Mouse (Mus musculus): Measurements from ENCODE around the gene Dner. TPM values are rescaled to one million over a fixed set of nuclear protein-coding genes. Genes with fewer than 3 reads are reported as not detected.

Dner gene
- total RNA-seq (2021) (under 1 TPM; 0.05 to 0.43 TPM), polyA plus RNA-seq (2012; rRNA removed) (0.23 and 0.70 TPM in 2 replicates)
- long read RNA-seq = 0 reads

GRCm38 (mm10) chr1:84695517-84696411, at the start of gene Dner:
Gene Dner, minus strand, starts transcription at chr1:84696221.
- Histone ChIP-seq H3K4me1 (ENCODE audit: control insufficient read depth, insufficient read depth, low read length) (no peaks in the 10 kb centered on the region), H3K79me2 (replicated peaks; ENCODE audit: control insufficient read depth, insufficient read depth, low read length) (no peaks in the 10 kb centered on the region), H3K27me3 (ENCODE audit: control insufficient read depth, insufficient read depth, low read length) (peaks cover 7% of the 10 kb centered on the region), H3K4me3 (no peak within 1 kb of the TSS), H3K27ac (no peak within 1 kb of the TSS), H3K9ac (ENCODE audit: low read depth, low read length) (no peak within 1 kb of the TSS), H3K36me3 (ENCODE audit: control insufficient read depth, insufficient read depth, low read length) (no peaks in the 10 kb centered on the region)
- WGBS = 1% methylated on average over 75 of the region's 75 CpGs
- TF ChIP-seq POLR2A (IDR thresholded peaks at IDR 0.05; ENCODE audit: insufficient read depth, low read depth, low read length) (no peak), CTCF (IDR thresholded peaks at IDR 0.05) (peak; percentile 37), EP300 (IDR thresholded peaks at IDR 0.05; ENCODE audit: insufficient read depth, low read depth, low read length) (no peak)
- intact Hi-C loops (cut with DNase I) = no loop called here
- DNase-seq = peak; percentile 63 to 73

GRCm38 (mm10) chr1:84742156-84742555, 46.1 kb upstream of the Dner start:
- TF ChIP-seq CTCF (IDR thresholded peaks at IDR 0.05) (no peak), EP300 (IDR thresholded peaks at IDR 0.05; ENCODE audit: insufficient read depth, low read depth, low read length) (no peak), POLR2A (IDR thresholded peaks at IDR 0.05; ENCODE audit: insufficient read depth, low read depth, low read length) (no peak)
- Histone ChIP-seq H3K4me1 (ENCODE audit: control insufficient read depth, insufficient read depth, low read length) (no peaks in the 10 kb centered on the region), H3K79me2 (replicated peaks; ENCODE audit: control insufficient read depth, insufficient read depth, low read length) (no peaks in the 10 kb centered on the region), H3K9ac (ENCODE audit: low read depth, low read length) (no peak overlapping the region), H3K4me3 (no peak overlapping the region), H3K27me3 (ENCODE audit: control insufficient read depth, insufficient read depth, low read length) (no peaks in the 10 kb centered on the region), H3K36me3 (ENCODE audit: control insufficient read depth, insufficient read depth, low read length) (peaks cover 5% of the 10 kb centered on the region), H3K27ac (no peak overlapping the region)
- DNase-seq = no peak
- WGBS = 89% methylated on average over 3 of the region's 3 CpGs
- intact Hi-C loops (cut with DNase I) = no loop called here

- no peak overlapping the region for H3K4me3 ChIP-seq
- no peaks in the 10 kb centered on the region; the same call in 1 of the 2 replicates for H3K79me2 ChIP-seq (replicated peaks; ENCODE audit: control insufficient read depth, insufficient read depth, low read length)
- TF ChIP-seq EP300 (IDR thresholded peaks at IDR 0.05; ENCODE audit: insufficient read depth, low read depth, low read length) = no peak
- no peak for TF ChIP-seq CTCF (IDR thresholded peaks at IDR 0.05)
- TF ChIP-seq POLR2A (IDR thresholded peaks at IDR 0.05; ENCODE audit: insufficient read depth, low read depth, low read length) = no peak
- DNase-seq = no peak
- H3K9ac ChIP-seq (ENCODE audit: low read depth, low read length) = no peak overlapping the region
- H3K27ac ChIP-seq = no peak overlapping the region
- H3K36me3 ChIP-seq (ENCODE audit: control insufficient read depth, insufficient read depth, low read length) = peaks cover 2% of the 10 kb centered on the region
- intact Hi-C loops (cut with DNase I) = no loop called here
- H3K27me3 ChIP-seq (ENCODE audit: control insufficient read depth, insufficient read depth, low read length) = no peaks in the 10 kb centered on the region
- 41% methylated on average over 1 of the region's 1 CpGs for WGBS
- H3K4me1 ChIP-seq (ENCODE audit: control insufficient read depth, insufficient read depth, low read length) = no peaks in the 10 kb centered on the region
Observed at GRCm38 (mm10) chr1:84740080-84740479, 44.1 kb upstream of the Dner start.

- TF ChIP-seq CTCF (IDR thresholded peaks at IDR 0.05) (no peak), POLR2A (IDR thresholded peaks at IDR 0.05; ENCODE audit: insufficient read depth, low read depth, low read length) (no peak), EP300 (IDR thresholded peaks at IDR 0.05; ENCODE audit: insufficient read depth, low read depth, low read length) (no peak)
- no peak overlapping the region for H3K9ac ChIP-seq (ENCODE audit: low read depth, low read length)
- no peaks in the 10 kb centered on the region for H3K27me3 ChIP-seq (ENCODE audit: control insufficient read depth, insufficient read depth, low read length)
- no peaks in the 10 kb centered on the region for H3K4me1 ChIP-seq (ENCODE audit: control insufficient read depth, insufficient read depth, low read length)
- no peak overlapping the region for H3K4me3 ChIP-seq
- WGBS = 46% methylated on average over 1 of the region's 1 CpGs
- no peak overlapping the region for H3K27ac ChIP-seq
- peaks cover 3% of the 10 kb centered on the region for H3K36me3 ChIP-seq (ENCODE audit: control insufficient read depth, insufficient read depth, low read length)
- H3K79me2 ChIP-seq (replicated peaks; ENCODE audit: control insufficient read depth, insufficient read depth, low read length) = no peaks in the 10 kb centered on the region; the same call in 1 of the 2 replicates
- intact Hi-C loops (cut with DNase I) = no loop called here
- DNase-seq = no peak
Observed at GRCm38 (mm10) chr1:84737097-84737496, 41.1 kb upstream of the Dner start.

- TF ChIP-seq POLR2A (IDR thresholded peaks at IDR 0.05; ENCODE audit: insufficient read depth, low read depth, low read length) (no peak), CTCF (IDR thresholded peaks at IDR 0.05) (peak; percentile 93), EP300 (IDR thresholded peaks at IDR 0.05; ENCODE audit: insufficient read depth, low read depth, low read length) (no peak)
- no peak overlapping the region for H3K4me3 ChIP-seq
- DNase-seq = no peak
- intact Hi-C loops (cut with DNase I) = loop anchor here (1.0 to 5.0 kb wide), 3 partner anchors 34 to 152 kb away; partner anchors contain the start of gene Fbxo36
- H3K36me3 ChIP-seq (ENCODE audit: control insufficient read depth, insufficient read depth, low read length) = peaks cover 3% of the 10 kb centered on the region
- no peaks in the 10 kb centered on the region; the same call in 1 of the 2 replicates for H3K79me2 ChIP-seq (replicated peaks; ENCODE audit: control insufficient read depth, insufficient read depth, low read length)
- H3K27me3 ChIP-seq (ENCODE audit: control insufficient read depth, insufficient read depth, low read length) = no peaks in the 10 kb centered on the region
- no peak overlapping the region for H3K9ac ChIP-seq (ENCODE audit: low read depth, low read length)
- H3K4me1 ChIP-seq (ENCODE audit: control insufficient read depth, insufficient read depth, low read length) = no peaks in the 10 kb centered on the region
- no peak overlapping the region for H3K27ac ChIP-seq
- WGBS = 64% methylated on average over 3 of the region's 3 CpGs
Observed at GRCm38 (mm10) chr1:84733799-84734198, 37.8 kb upstream of the Dner start.

- intact Hi-C loops (cut with DNase I) = loop anchor here (5.0 kb wide), 2 partner anchors 36 to 106 kb away; partner anchors contain the start of gene Fbxo36
- Histone ChIP-seq H3K4me1 (ENCODE audit: control insufficient read depth, insufficient read depth, low read length) (no peaks in the 10 kb centered on the region), H3K4me3 (no peak overlapping the region), H3K79me2 (replicated peaks; ENCODE audit: control insufficient read depth, insufficient read depth, low read length) (no peaks in the 10 kb centered on the region; the same call in 1 of the 2 replicates), H3K9ac (ENCODE audit: low read depth, low read length) (no peak overlapping the region), H3K27ac (no peak overlapping the region), H3K36me3 (ENCODE audit: control insufficient read depth, insufficient read depth, low read length) (peaks cover 3% of the 10 kb centered on the region), H3K27me3 (ENCODE audit: control insufficient read depth, insufficient read depth, low read length) (no peaks in the 10 kb centered on the region)
- 100% methylated on average over 1 of the region's 1 CpGs for WGBS
- TF ChIP-seq EP300 (IDR thresholded peaks at IDR 0.05; ENCODE audit: insufficient read depth, low read depth, low read length) (no peak), POLR2A (IDR thresholded peaks at IDR 0.05; ENCODE audit: insufficient read depth, low read depth, low read length) (no peak), CTCF (IDR thresholded peaks at IDR 0.05) (no peak)
- no peak for DNase-seq
Observed at GRCm38 (mm10) chr1:84731763-84732162, 35.7 kb upstream of the Dner start.
